Mouse (Mus musculus) stomach, postnatal 0 days (tissue): Measurements from ENCODE around the gene Car8.
"Not testable (repeated sequence)": the region's sequence is repeated elsewhere in the genome, so short reads cannot be mapped to it uniquely, and the experiment has no call there.

Experiments
- CTCF ChIP-seq: IDR thresholded peaks from 2 replicates; pipeline ENCODE4 v1.5.1; 2016; ENCODE audit warnings: antibody characterized with exemption, low read depth, mild to moderate bottlenecking, moderate library complexity
- EP300 ChIP-seq: optimal IDR thresholded peaks from 2 replicates; pipeline ENCODE3; 2016; ENCODE audit warnings: antibody characterized with exemption

- not testable (repeated sequence) for TF ChIP-seq CTCF, EP300
Measured at GRCm38 (mm10) chr4:8153926-8154325, 84.9 kb downstream of the Car8 start.
